Mouse (Mus musculus) megakaryocyte, embryonic 14.5 days (primary cell): ENCODE measurements around the gene Shmt1. TPM values are rescaled to one million over a fixed set of nuclear protein-coding genes. Genes with fewer than 3 reads are reported as not detected.
A peak's percentile ranks its signal among the peaks of the same experiment; 100 is the strongest.

ENCODE experiments used
- H3K27me3 ChIP-seq: replicated peaks from 2 replicates; pipeline ENCODE3; 2012; ENCODE audit warnings: inconsistent platforms
- H3K36me3 ChIP-seq: replicated peaks from 2 replicates; pipeline ENCODE3; 2012; ENCODE audit warnings: low read length, inconsistent platforms, mixed read lengths
- H3K4me1 ChIP-seq: 2 replicates; pipeline ENCODE4 v1.6.1; 2012; ENCODE audit warnings: inconsistent platforms
- H3K4me3 ChIP-seq: replicated peaks from 2 replicates; pipeline ENCODE3; 2012; ENCODE audit warnings: moderate library complexity, mild to moderate bottlenecking, inconsistent platforms
- H3K9me3 ChIP-seq: 2 replicates; pipeline ENCODE4 v1.6.1; 2012; ENCODE audit warnings: inconsistent platforms
- FLI1 ChIP-seq: IDR thresholded peaks from 2 replicates; pipeline ENCODE4 v1.6.1; 2012; ENCODE audit warnings: low read length, inconsistent platforms, mixed read lengths
- GATA1 ChIP-seq: IDR thresholded peaks from 3 replicates; pipeline ENCODE4 v1.6.1; 2012; ENCODE audit warnings: mixed read lengths, low read length, inconsistent platforms, borderline replicate concordance
- polyA plus RNA-seq: library from polyadenylated mRNA; stranded (reverse); fragments of >175 nt; gene quantifications from 2 replicates; pipeline ENCODE4 v1.2.3, GENCODE M21; 2012; ENCODE audit warnings: low replicate concordance; ENCODE audit not compliant: insufficient read depth

The Shmt1 gene
- polyA plus RNA-seq, 1 experiment = 7.4 TPM

DNA sequence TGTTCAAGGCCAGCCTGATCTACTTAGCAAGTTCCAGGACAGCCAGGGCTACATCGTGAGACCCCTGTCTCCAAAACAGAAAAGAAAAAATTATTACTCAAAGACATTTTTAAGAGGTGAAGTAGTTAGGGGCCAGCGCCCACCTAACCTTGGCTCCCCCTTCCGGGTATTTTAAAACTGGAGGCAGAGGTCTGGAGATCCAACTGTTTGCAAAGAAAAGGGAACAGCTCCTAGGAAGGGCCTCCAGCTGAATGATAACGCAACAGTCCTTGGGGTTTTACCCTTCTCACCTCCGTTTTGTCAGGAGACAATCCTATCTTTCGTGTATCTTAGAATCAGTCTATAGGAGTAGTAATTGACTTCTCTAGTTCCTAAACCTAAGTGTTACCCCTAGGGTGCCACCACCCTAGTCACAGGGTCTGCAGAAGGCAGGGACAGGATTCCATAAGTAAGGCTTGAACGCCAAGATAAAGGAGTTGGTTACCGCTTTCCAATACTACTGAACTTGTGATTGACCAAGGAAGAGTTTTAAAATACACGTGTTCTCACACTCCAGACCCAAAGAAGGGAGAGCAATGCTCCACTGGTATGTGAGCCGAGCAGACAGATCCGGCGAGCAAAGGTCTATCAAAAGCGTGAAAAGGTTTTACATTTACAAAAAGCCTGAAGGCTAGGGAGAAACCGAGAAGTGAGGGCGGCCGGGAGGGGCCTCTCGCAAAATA lies 35.2 kb downstream of the Shmt1 start:
- TF ChIP-seq FLI1 (no peak), GATA1 (no peak)
- Histone ChIP-seq H3K4me1 (peaks cover 64% of the 10 kb centered on the region), H3K36me3 (peaks cover 31% of the 10 kb centered on the region), H3K4me3 (peak overlapping the region; percentile 99), H3K27me3 (no peaks in the 10 kb centered on the region), H3K9me3 (no peaks in the 10 kb centered on the region)

DNA sequence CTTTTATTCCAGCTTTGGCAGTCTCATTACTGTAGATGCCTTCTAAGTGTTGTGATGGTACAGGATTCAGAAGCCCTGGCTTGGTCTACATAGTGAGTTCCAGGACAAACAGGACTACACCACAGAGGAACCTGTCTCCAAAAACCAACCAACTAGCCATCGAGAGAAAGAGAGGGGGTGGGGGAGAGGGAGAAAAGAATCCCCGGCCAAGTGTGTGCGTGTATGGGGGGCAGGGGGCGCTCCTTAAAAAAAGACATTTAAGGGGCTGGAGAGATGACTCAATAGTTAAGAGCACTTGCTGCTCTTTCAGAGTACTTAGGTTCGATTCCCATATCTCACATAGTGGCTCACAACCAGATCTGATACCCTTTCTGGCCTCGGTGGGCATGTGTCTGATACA lies 35.9 kb downstream of the Shmt1 start:
- Histone ChIP-seq H3K27me3 (peaks cover 2% of the 10 kb centered on the region), H3K4me3 (peak overlapping the region; percentile 99), H3K4me1 (peaks cover 61% of the 10 kb centered on the region), H3K36me3 (peaks cover 26% of the 10 kb centered on the region), H3K9me3 (no peaks in the 10 kb centered on the region)
- TF ChIP-seq FLI1 (no peak), GATA1 (no peak)

GRCm38 (mm10) chr11:60774841-60775240 lies 36.7 kb downstream of the Shmt1 start:
- Histone ChIP-seq H3K4me1 (peaks cover 57% of the 10 kb centered on the region), H3K4me3 (peak overlapping the region; percentile 51), H3K9me3 (no peaks in the 10 kb centered on the region), H3K27me3 (peaks cover 2% of the 10 kb centered on the region), H3K36me3 (peaks cover 19% of the 10 kb centered on the region)
- TF ChIP-seq FLI1 (no peak), GATA1 (no peak)

- H3K4me1 ChIP-seq = peaks cover 54% of the 10 kb centered on the region
- peak overlapping the region; percentile 10 for H3K4me3 ChIP-seq
- TF ChIP-seq GATA1 (no peak), FLI1 (no peak)
- peaks cover 2% of the 10 kb centered on the region for H3K27me3 ChIP-seq
- peaks cover 13% of the 10 kb centered on the region for H3K36me3 ChIP-seq
- H3K9me3 ChIP-seq = no peaks in the 10 kb centered on the region
Observed at GRCm38 (mm10) chr11:60774158-60774689, 37.3 kb downstream of the Shmt1 start.

- Histone ChIP-seq H3K27me3 (peaks cover 2% of the 10 kb centered on the region), H3K4me1 (peaks cover 41% of the 10 kb centered on the region), H3K36me3 (peaks cover 3% of the 10 kb centered on the region), H3K4me3 (no peak overlapping the region), H3K9me3 (no peaks in the 10 kb centered on the region)
- no peak for TF ChIP-seq GATA1
- TF ChIP-seq FLI1 = no peak
Observed at GRCm38 (mm10) chr11:60772161-60772560, 39.4 kb downstream of the Shmt1 start.

- H3K27me3 ChIP-seq = peaks cover 2% of the 10 kb centered on the region
- H3K36me3 ChIP-seq = peaks cover 9% of the 10 kb centered on the region
- H3K9me3 ChIP-seq = no peaks in the 10 kb centered on the region
- H3K4me1 ChIP-seq = peaks cover 34% of the 10 kb centered on the region
- TF ChIP-seq FLI1 (no peak), GATA1 (no peak)
- peak overlapping the region; percentile 83 for H3K4me3 ChIP-seq
Observed at GRCm38 (mm10) chr11:60770776-60771175, 40.7 kb downstream of the Shmt1 start.

DNA sequence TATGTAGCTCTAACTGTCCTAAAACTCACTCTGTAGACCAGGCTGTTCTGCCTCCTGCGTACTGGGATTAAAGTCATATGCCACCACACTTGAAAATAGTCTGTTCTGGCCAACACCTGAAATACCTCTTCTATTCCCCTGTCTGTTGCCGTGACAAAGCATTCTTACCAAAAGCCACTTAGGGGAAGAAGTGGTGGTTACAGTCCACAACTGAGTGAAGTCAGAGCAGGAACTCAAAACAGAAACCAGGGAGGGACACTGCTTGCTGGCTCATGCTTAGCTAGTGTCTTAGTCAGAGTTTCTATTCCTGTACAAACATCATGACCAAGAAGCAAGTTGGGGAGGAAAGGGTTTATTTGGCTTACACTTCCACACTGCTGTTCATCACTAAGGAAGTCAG lies 42.2 kb downstream of the Shmt1 start:
- H3K36me3 ChIP-seq = peaks cover 18% of the 10 kb centered on the region
- H3K4me3 ChIP-seq = peak overlapping the region; percentile 86
- peaks cover 2% of the 10 kb centered on the region for H3K27me3 ChIP-seq
- peaks cover 6% of the 10 kb centered on the region; the same call in 1 of the 2 replicates for H3K9me3 ChIP-seq
- TF ChIP-seq FLI1 (no peak), GATA1 (no peak)
- H3K4me1 ChIP-seq = peaks cover 20% of the 10 kb centered on the region

DNA sequence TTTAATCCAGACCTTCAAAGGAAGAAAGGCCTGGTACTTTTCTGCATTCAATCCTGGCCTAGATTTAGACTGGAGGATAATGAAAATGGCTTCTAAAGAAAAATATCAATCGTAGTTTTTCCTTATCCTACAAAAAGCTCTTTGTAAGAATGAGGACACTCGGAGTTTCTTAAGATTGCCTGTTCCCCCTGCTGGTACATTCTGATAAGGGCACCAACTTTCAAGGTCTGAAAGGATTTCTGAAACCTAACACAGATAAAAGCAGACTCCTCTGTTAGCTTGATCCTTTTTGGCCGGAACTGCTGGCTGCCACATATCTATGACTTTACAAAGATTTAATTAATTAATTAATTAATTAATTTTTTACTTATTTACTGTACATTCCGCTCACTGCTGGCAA lies 44.5 kb downstream of the Shmt1 start:
- Histone ChIP-seq H3K27me3 (peaks cover 2% of the 10 kb centered on the region), H3K4me3 (no peak overlapping the region), H3K4me1 (peaks cover 12% of the 10 kb centered on the region), H3K9me3 (peaks cover 6% of the 10 kb centered on the region; the same call in 1 of the 2 replicates), H3K36me3 (peaks cover 28% of the 10 kb centered on the region)
- no peak for TF ChIP-seq GATA1
- no peak for TF ChIP-seq FLI1

- TF ChIP-seq FLI1 = no peak
- no peak for TF ChIP-seq GATA1
- Histone ChIP-seq H3K4me1 (no peaks in the 10 kb centered on the region), H3K4me3 (no peak overlapping the region), H3K27me3 (no peaks in the 10 kb centered on the region), H3K36me3 (peaks cover 68% of the 10 kb centered on the region), H3K9me3 (peaks cover 6% of the 10 kb centered on the region; the same call in 1 of the 2 replicates)
Observed at GRCm38 (mm10) chr11:60761681-60762080, 49.8 kb downstream of the Shmt1 start.

GRCm38 (mm10) chr11:60755570-60755969 lies 55.9 kb downstream of the Shmt1 start:
- Histone ChIP-seq H3K27me3 (no peaks in the 10 kb centered on the region), H3K9me3 (no peaks in the 10 kb centered on the region), H3K4me3 (no peak overlapping the region), H3K36me3 (peaks cover 85% of the 10 kb centered on the region), H3K4me1 (no peaks in the 10 kb centered on the region)
- no peak for TF ChIP-seq FLI1
- no peak for TF ChIP-seq GATA1

DNA sequence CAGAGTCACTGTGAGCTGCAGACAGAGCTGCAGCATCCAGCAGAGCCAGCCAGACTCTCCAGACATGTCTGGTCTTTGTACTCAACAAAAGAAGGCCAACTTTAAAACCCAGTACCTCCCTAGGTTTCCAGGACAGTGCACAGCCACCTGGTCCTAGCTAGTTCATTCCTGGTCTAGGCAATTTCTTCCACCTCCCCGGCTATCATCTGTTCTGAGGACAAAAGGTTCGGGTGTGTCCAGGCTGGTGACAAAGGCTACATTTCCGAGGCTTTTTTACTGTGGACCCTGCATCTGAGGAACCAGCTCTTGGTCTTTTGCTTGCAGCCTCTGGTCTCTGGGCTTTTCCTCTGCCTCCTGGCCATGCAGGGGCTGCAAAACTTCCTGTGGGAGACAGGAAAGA lies 71.2 kb downstream of the Shmt1 start:
- H3K4me3 ChIP-seq = no peak overlapping the region
- no peaks in the 10 kb centered on the region for H3K27me3 ChIP-seq
- H3K36me3 ChIP-seq = peaks cover 78% of the 10 kb centered on the region
- peaks cover 13% of the 10 kb centered on the region for H3K9me3 ChIP-seq
- no peak for TF ChIP-seq FLI1
- no peak for TF ChIP-seq GATA1
- H3K4me1 ChIP-seq = 0 out of 2 replicates have a peak, but pooled peaks cover 3% of the 10 kb centered on the region

Other genes with a start within 250 kb of the Shmt1 start
- gene Llgl1, start 112.0 kb downstream of the Shmt1 start, polyA plus RNA-seq = 5.0 and 7.6 TPM in 2 replicates
- 195 and 218 TPM in 2 replicates for gene Flii, start 84.5 kb downstream of the Shmt1 start, polyA plus RNA-seq
- gene Mief2, start 83.3 kb downstream of the Shmt1 start, polyA plus RNA-seq = 10.2 and 20.6 TPM in 2 replicates
- 1.9 and 4.7 TPM in 2 replicates for gene Top3a, start 34.4 kb downstream of the Shmt1 start, polyA plus RNA-seq
- gene Smcr8, start 34.2 kb downstream of the Shmt1 start, polyA plus RNA-seq = 0.50 TPM in 1 of 2 replicates, not detected in the other
- 3.3 TPM in 1 of 2 replicates, not detected in the other for gene Dhrs7b, start 18.9 kb upstream of the Shmt1 start, polyA plus RNA-seq
- 9.2 and 13.5 TPM in 2 replicates for gene Tmem11, start 67.6 kb upstream of the Shmt1 start, polyA plus RNA-seq
- 2.5 and 7.8 TPM in 2 replicates for gene Natd1, start 103.0 kb upstream of the Shmt1 start, polyA plus RNA-seq
- 158 and 191 TPM in 2 replicates for gene Map2k3, start 120.3 kb upstream of the Shmt1 start, polyA plus RNA-seq
- gene Kcnj12, start 210.8 kb upstream of the Shmt1 start, polyA plus RNA-seq = not detected in 2 replicates